Mouse (Mus musculus): ENCODE measurements at regions not wholly inside any gene's neighbourhood (a gene's known extent, or its start where the extent isn't known, plus 50 kb on each side); places are given as distances from the start of the nearest gene placed in this dataset.

- TF ChIP-seq CTCF (IDR thresholded peaks at IDR 0.05; ENCODE audit: borderline replicate concordance, control insufficient read depth, extremely low read depth, insufficient read depth, low read length, poor library complexity), result no peak
- TF ChIP-seq POLR2A (IDR thresholded peaks at IDR 0.05; ENCODE audit: control insufficient read depth, extremely low read depth, insufficient read depth, low read length, poor library complexity), result no peak
Observed at GRCm38 (mm10) chr17:49304461-49304860, 123.7 kb upstream of the Mocs1 start.

All from thymus, adult 2 months (tissue).